Mouse (Mus musculus) lung, embryonic 14.5 days (tissue): ENCODE measurements around the gene Axin2. TPM values are rescaled to one million over a fixed set of nuclear protein-coding genes. Genes with fewer than 3 reads are reported as not detected.

ENCODE experiments used
- ATAC-seq: fragments of 200-750 bp; cut with Nextera tagmentation; 2 replicates; pipeline ENCODE4 v1.8.0; 2017; ENCODE audit warnings: mild to moderate bottlenecking, moderate TSS enrichment, moderate library complexity; ENCODE audit not compliant: insufficient read depth
- DNase-seq: peaks from one replicate; pipeline ENCODE4 v3.0.0-alpha.2; 2015
- H3K27ac ChIP-seq: fragments of 300-500 bp; sonication (generic); 2 replicates; pipeline ENCODE4 v1.5.1; 2014; ENCODE audit warnings: low read depth, mild to moderate bottlenecking, moderate library complexity
- H3K27me3 ChIP-seq: fragments of 300-500 bp; sonication (generic); 2 replicates; pipeline ENCODE4 v1.6.1; 2014; ENCODE audit warnings: low read length, control low read depth; ENCODE audit not compliant: insufficient read depth
- H3K36me3 ChIP-seq: fragments of 300-500 bp; sonication (generic); 2 replicates; pipeline ENCODE4 v1.6.1; 2014; ENCODE audit warnings: control low read depth; ENCODE audit not compliant: insufficient read depth
- H3K4me1 ChIP-seq: fragments of 300-500 bp; sonication (generic); 2 replicates; pipeline ENCODE4 v1.6.1; 2014; ENCODE audit warnings: antibody characterized with exemption, control low read depth; ENCODE audit not compliant: insufficient read depth
- H3K4me2 ChIP-seq: fragments of 300-500 bp; sonication (generic); 2 replicates; pipeline ENCODE4 v1.6.1; 2014; ENCODE audit warnings: mild to moderate bottlenecking
- H3K4me3 ChIP-seq: fragments of 300-500 bp; sonication (generic); 2 replicates; pipeline ENCODE4 v1.5.1; 2014; ENCODE audit warnings: low read depth, low read length
- H3K9ac ChIP-seq: fragments of 300-500 bp; sonication (generic); 2 replicates; pipeline ENCODE4 v1.6.1; 2014
- H3K9me3 ChIP-seq: fragments of 300-500 bp; sonication (generic); 2 replicates; pipeline ENCODE4 v1.6.1; 2016; ENCODE audit warnings: low read depth, low read length, control low read depth
- CTCF ChIP-seq: IDR thresholded peaks from 2 replicates; pipeline ENCODE4 v1.5.1; 2016; ENCODE audit warnings: antibody characterized with exemption, low read depth
- WGBS: fragments of 180-500 bp; shearing (Covaris S2); extraction: QIAGEN DNeasy Blood & Tissue Kit; methylation state at CpG from one replicate; pipeline ENCODE4 v1.1.7; 2014; 5-methylcytosine and 5-hydroxymethylcytosine counted together
- polyA plus RNA-seq: library from polyadenylated mRNA; unstranded; fragments of >200 nt; fragmentation: Nextera tagmentation; extraction: Ambion mirVana; gene quantifications from 2 replicates; pipeline ENCODE4 v1.2.1, GENCODE M21; 2014

Axin2 gene
- polyA plus RNA-seq, 1 experiment from 2014 or later = 15.5 TPM

GRCm38 (mm10) chr11:108995990-108996533, 75.9 kb downstream of the Axin2 start:
- no peaks in the 10 kb centered on the region for H3K9me3 ChIP-seq
- H3K36me3 ChIP-seq = no peaks in the 10 kb centered on the region
- 89% methylated on average over 2 of the region's 2 CpGs for WGBS
- no peaks in the 10 kb centered on the region for H3K4me1 ChIP-seq
- H3K9ac ChIP-seq = no peak overlapping the region
- H3K4me2 ChIP-seq = no peak overlapping the region
- no peak for TF ChIP-seq CTCF
- H3K27ac ChIP-seq = no peak overlapping the region
- no peak overlapping the region for H3K4me3 ChIP-seq
- no peaks in the 10 kb centered on the region for H3K27me3 ChIP-seq
- ATAC-seq = no peak
- DNase-seq = no peak

DNA sequence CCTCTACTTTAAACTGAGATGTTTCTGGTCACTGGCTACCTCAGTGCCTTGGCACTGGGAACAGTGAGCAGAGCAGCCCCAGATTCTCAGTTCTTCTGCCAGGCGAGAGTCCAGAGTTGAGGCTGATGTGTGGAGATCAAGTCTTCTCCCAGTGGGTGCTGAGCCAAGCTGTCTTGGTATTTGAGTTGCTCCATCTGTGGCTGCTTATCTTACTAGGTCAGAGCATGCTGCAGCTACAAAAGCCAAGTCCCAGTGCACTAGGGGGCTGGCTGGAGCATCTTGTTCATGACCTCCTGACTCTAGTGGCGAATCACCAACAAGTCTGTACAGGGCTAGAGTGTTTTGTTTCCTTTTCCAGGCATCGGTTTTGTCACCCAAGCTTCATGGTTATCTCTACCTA, 77.7 kb downstream of the Axin2 start:
- TF ChIP-seq CTCF = no peak
- ATAC-seq (no peak), DNase-seq (no peak)
- Histone ChIP-seq H3K27me3 (no peaks in the 10 kb centered on the region), H3K27ac (no peak overlapping the region), H3K4me2 (no peak overlapping the region), H3K4me3 (no peak overlapping the region), H3K36me3 (no peaks in the 10 kb centered on the region), H3K4me1 (no peaks in the 10 kb centered on the region), H3K9ac (no peak overlapping the region), H3K9me3 (no peaks in the 10 kb centered on the region; the same call in 1 of the 2 replicates)
- WGBS = 84% methylated on average over 3 of the region's 3 CpGs

Other genes with a start within 250 kb of the Axin2 start
- gene E030025P04Rik, start 224.0 kb downstream of the Axin2 start, polyA plus RNA-seq = not detected in 2 replicates